Mouse (Mus musculus): ENCODE data around the gene Abhd13. TPM values are rescaled to one million over a fixed set of nuclear protein-coding genes. Genes with fewer than 3 reads are reported as not detected.

Abhd13 gene
- polyA plus RNA-seq, 1 experiment: 7.2 TPM

- peak overlapping the region; percentile 99 for H3K4me3 ChIP-seq (replicated peaks; ENCODE audit: extremely low read depth, low read depth, low read length)
- 23% methylated on average over 5 of the region's 5 CpGs for WGBS
- TF ChIP-seq POLR2A (IDR thresholded peaks at IDR 0.05; ENCODE audit: borderline replicate concordance, extremely low read depth, low read depth, low read length) (no peak), CTCF (IDR thresholded peaks at IDR 0.05; ENCODE audit: insufficient read depth, low read length) (no peak)
- H3K4me1 ChIP-seq (ENCODE audit: control insufficient read depth, insufficient read depth, low read length): peaks cover 13% of the 10 kb centered on the region
- DNase-seq: no peak
These were observed 2.2 kb upstream of the Abhd13 start for GRCm38 (mm10) chr8:9975276-9975675.

- WGBS: under 1% methylated on average over 47 of the region's 47 CpGs
- peaks cover 13% of the 10 kb centered on the region for H3K4me1 ChIP-seq (ENCODE audit: control insufficient read depth, insufficient read depth, low read length)
- H3K4me3 ChIP-seq (replicated peaks; ENCODE audit: extremely low read depth, low read depth, low read length): peak overlapping the region; percentile 99
- DNase-seq: peak; percentile 95
- TF ChIP-seq CTCF (IDR thresholded peaks at IDR 0.05; ENCODE audit: insufficient read depth, low read length): peak; percentile 87
- TF ChIP-seq POLR2A (IDR thresholded peaks at IDR 0.05; ENCODE audit: borderline replicate concordance, extremely low read depth, low read depth, low read length): peak; percentile 70; the same call in 1 of the 2 replicates
These were observed 1.5 kb upstream of the Abhd13 start for GRCm38 (mm10) chr8:9975898-9976611.

- 34% methylated on average over 15 of the region's 15 CpGs for WGBS
- peak; percentile 12 for DNase-seq
- TF ChIP-seq CTCF (IDR thresholded peaks at IDR 0.05; ENCODE audit: insufficient read depth, low read length): no peak
- TF ChIP-seq POLR2A (IDR thresholded peaks at IDR 0.05; ENCODE audit: borderline replicate concordance, extremely low read depth, low read depth, low read length): no peak
- Histone ChIP-seq H3K4me1 (ENCODE audit: control insufficient read depth, insufficient read depth, low read length) (peaks cover 13% of the 10 kb centered on the region), H3K4me3 (replicated peaks; ENCODE audit: extremely low read depth, low read depth, low read length) (peak overlapping the region; percentile 3)
These were observed 491 bp upstream of the Abhd13 start for GRCm38 (mm10) chr8:9977016-9977415.

GRCm38 (mm10) chr8:9978475-9979230 lies 1.1 kb downstream of the Abhd13 start:
- no peak for TF ChIP-seq POLR2A (IDR thresholded peaks at IDR 0.05; ENCODE audit: borderline replicate concordance, extremely low read depth, low read depth, low read length)
- no peak for TF ChIP-seq CTCF (IDR thresholded peaks at IDR 0.05; ENCODE audit: insufficient read depth, low read length)
- peaks cover 13% of the 10 kb centered on the region for H3K4me1 ChIP-seq (ENCODE audit: control insufficient read depth, insufficient read depth, low read length)
- 37% methylated on average over 18 of the region's 18 CpGs for WGBS
- peak overlapping the region; percentile 69 for H3K4me3 ChIP-seq (replicated peaks; ENCODE audit: extremely low read depth, low read depth, low read length)
- DNase-seq: no peak

GRCm38 (mm10) chr8:9979746-9980145 lies 2.2 kb downstream of the Abhd13 start:
- 52% methylated on average over 1 of the region's 1 CpGs for WGBS
- no peak for DNase-seq
- peaks cover 13% of the 10 kb centered on the region for H3K4me1 ChIP-seq (ENCODE audit: control insufficient read depth, insufficient read depth, low read length)
- TF ChIP-seq POLR2A (IDR thresholded peaks at IDR 0.05; ENCODE audit: borderline replicate concordance, extremely low read depth, low read depth, low read length): no peak
- no peak for TF ChIP-seq CTCF (IDR thresholded peaks at IDR 0.05; ENCODE audit: insufficient read depth, low read length)
- H3K4me3 ChIP-seq (replicated peaks; ENCODE audit: extremely low read depth, low read depth, low read length): no peak overlapping the region

GRCm38 (mm10) chr8:9980188-9980587 lies 2.7 kb downstream of the Abhd13 start:
- DNase-seq: no peak
- peaks cover 13% of the 10 kb centered on the region for H3K4me1 ChIP-seq (ENCODE audit: control insufficient read depth, insufficient read depth, low read length)
- H3K4me3 ChIP-seq (replicated peaks; ENCODE audit: extremely low read depth, low read depth, low read length): no peak overlapping the region
- no peak for TF ChIP-seq POLR2A (IDR thresholded peaks at IDR 0.05; ENCODE audit: borderline replicate concordance, extremely low read depth, low read depth, low read length)
- TF ChIP-seq CTCF (IDR thresholded peaks at IDR 0.05; ENCODE audit: insufficient read depth, low read length): no peak

GRCm38 (mm10) chr8:10004115-10004514 lies 26.6 kb downstream of the Abhd13 start:
- WGBS: 83% methylated on average over 7 of the region's 7 CpGs

GRCm38 (mm10) chr8:10006156-10006985 lies 28.9 kb downstream of the Abhd13 start, which contains the start of gene Tnfsf13b:
TSS of gene Tnfsf13b (plus strand) at chr8:10006467.
- TF ChIP-seq POLR2A (IDR thresholded peaks at IDR 0.05; ENCODE audit: borderline replicate concordance, extremely low read depth, low read depth, low read length) (no peak), CTCF (IDR thresholded peaks at IDR 0.05; ENCODE audit: insufficient read depth, low read length) (no peak)
- WGBS: 50% methylated on average over 16 of the region's 16 CpGs

More at GRCm38 (mm10) chr8:10004115-10004514, 26.6 kb downstream of the Abhd13 start:
- DNase-seq: no peak
- no peak for TF ChIP-seq CTCF (IDR thresholded peaks at IDR 0.05; ENCODE audit: insufficient read depth, low read length)
- TF ChIP-seq POLR2A (IDR thresholded peaks at IDR 0.05; ENCODE audit: borderline replicate concordance, extremely low read depth, low read depth, low read length): no peak
- Histone ChIP-seq H3K4me1 (ENCODE audit: control insufficient read depth, insufficient read depth, low read length) (no peaks in the 10 kb centered on the region; the same call in 1 of the 2 replicates), H3K4me3 (replicated peaks; ENCODE audit: extremely low read depth, low read depth, low read length) (no peak overlapping the region)

More at GRCm38 (mm10) chr8:10006156-10006985, 28.9 kb downstream of the Abhd13 start, which contains the start of gene Tnfsf13b:
- peak; percentile 12 for DNase-seq
- Histone ChIP-seq H3K4me3 (replicated peaks; ENCODE audit: extremely low read depth, low read depth, low read length) (peak within 1 kb of the TSS; percentile 77), H3K4me1 (ENCODE audit: control insufficient read depth, insufficient read depth, low read length) (no peaks in the 10 kb centered on the region; the same call in 1 of the 2 replicates)
